Mouse (Mus musculus) limb, embryonic 10.5 days (tissue): ENCODE measurements around the gene Thumpd2. TPM values are rescaled to one million over a fixed set of nuclear protein-coding genes. Genes with fewer than 3 reads are reported as not detected.

Experiments
- DNase-seq: peaks from one replicate; pipeline ENCODE4 v3.0.0-alpha.2; 2017; ENCODE audit warnings: low spot score
- H3K27ac ChIP-seq: fragments of 300-500 bp; sonication (generic); 2 replicates; pipeline ENCODE4 v1.5.1; 2016; ENCODE audit warnings: mild to moderate bottlenecking
- H3K27me3 ChIP-seq: fragments of 300-500 bp; sonication (generic); 2 replicates; pipeline ENCODE4 v1.6.1; 2016; ENCODE audit warnings: low read depth, mild to moderate bottlenecking; ENCODE audit not compliant: poor library complexity, severe bottlenecking
- H3K36me3 ChIP-seq: fragments of 300-500 bp; sonication (generic); 2 replicates; pipeline ENCODE4 v1.6.1; 2016; ENCODE audit warnings: mild to moderate bottlenecking, moderate library complexity
- H3K4me1 ChIP-seq: fragments of 300-500 bp; sonication (generic); 2 replicates; pipeline ENCODE4 v1.6.1; 2016
- H3K4me3 ChIP-seq: fragments of 300-500 bp; sonication (generic); 2 replicates; pipeline ENCODE4 v1.5.1; 2016; ENCODE audit warnings: mild to moderate bottlenecking, moderate library complexity
- H3K9me3 ChIP-seq: fragments of 300-500 bp; sonication (generic); replicated peaks from 2 replicates; pipeline ENCODE4 v1.6.1; 2016; ENCODE audit warnings: mild to moderate bottlenecking
- WGBS: fragments of 180-500 bp; shearing (Covaris S2); methylation state at CpG from one replicate; pipeline ENCODE4 v1.1.7; 2016; 5-methylcytosine and 5-hydroxymethylcytosine counted together
- polyA plus RNA-seq: library from polyadenylated mRNA; unstranded; fragments of >200 nt; fragmentation: Nextera tagmentation; extraction: Ambion mirVana; gene quantifications from 2 replicates; pipeline ENCODE4 v1.2.1, GENCODE M21; 2016

Gene Thumpd2
- 13.6 and 15.3 TPM in 2 replicates for polyA plus RNA-seq

DNA sequence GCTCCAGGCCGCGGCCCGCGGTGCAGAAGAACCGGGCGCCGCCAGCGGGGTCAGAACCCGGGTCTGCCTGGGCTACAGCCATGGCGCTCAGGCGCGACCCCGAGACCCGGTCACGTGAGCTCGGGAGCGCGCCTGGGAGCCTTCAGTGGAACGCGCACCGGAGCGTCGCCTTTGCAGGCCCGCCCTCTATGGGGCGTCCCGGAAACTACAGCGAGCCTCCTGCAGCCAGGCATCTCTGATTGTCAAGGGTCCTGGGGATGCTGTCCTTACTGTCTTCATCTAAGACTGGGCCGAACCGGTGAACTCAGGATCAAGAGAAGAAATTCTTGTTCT lies at the start of gene Thumpd2:
Gene Thumpd2 (minus strand): TSS at position 104 of the 333 bp plus-strand sequence.
- Histone ChIP-seq H3K27ac (peak within 1 kb of the TSS; percentile 97), H3K4me3 (peak within 1 kb of the TSS; percentile 91), H3K36me3 (peaks cover 25% of the 10 kb centered on the region), H3K4me1 (peaks cover 7% of the 10 kb centered on the region), H3K9me3 (no peaks in the 10 kb centered on the region), H3K27me3 (no peaks in the 10 kb centered on the region)
- 2% methylated on average over 29 of the region's 29 CpGs for WGBS
- peak; percentile 96 for DNase-seq

DNA sequence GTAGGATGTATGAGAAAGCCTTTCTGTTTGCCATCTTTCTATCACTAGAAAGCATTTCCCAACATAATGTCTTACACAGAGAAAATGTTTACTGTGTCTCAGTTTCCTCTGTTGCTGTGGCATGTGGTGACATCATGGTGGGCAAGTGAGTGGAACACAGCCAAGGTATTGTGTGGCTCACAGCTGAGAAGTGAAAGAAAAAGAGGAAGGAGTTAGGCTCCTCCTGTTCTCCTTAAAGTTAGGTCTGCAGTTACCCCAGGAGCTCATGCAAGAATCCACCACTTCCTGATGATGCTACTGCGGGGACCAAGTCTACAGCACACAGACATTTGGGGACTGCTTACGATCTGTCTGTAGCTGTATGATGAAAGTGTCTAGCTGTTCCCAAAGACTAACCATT lies 39.4 kb upstream of the Thumpd2 start:
- no peaks in the 10 kb centered on the region for H3K9me3 ChIP-seq
- DNase-seq, result no peak
- H3K36me3 ChIP-seq, result no peaks in the 10 kb centered on the region
- no peak overlapping the region for H3K27ac ChIP-seq
- WGBS, result 89% methylated on average over 2 of the region's 2 CpGs
- no peaks in the 10 kb centered on the region for H3K27me3 ChIP-seq
- H3K4me3 ChIP-seq, result no peak overlapping the region
- no peaks in the 10 kb centered on the region for H3K4me1 ChIP-seq

DNA sequence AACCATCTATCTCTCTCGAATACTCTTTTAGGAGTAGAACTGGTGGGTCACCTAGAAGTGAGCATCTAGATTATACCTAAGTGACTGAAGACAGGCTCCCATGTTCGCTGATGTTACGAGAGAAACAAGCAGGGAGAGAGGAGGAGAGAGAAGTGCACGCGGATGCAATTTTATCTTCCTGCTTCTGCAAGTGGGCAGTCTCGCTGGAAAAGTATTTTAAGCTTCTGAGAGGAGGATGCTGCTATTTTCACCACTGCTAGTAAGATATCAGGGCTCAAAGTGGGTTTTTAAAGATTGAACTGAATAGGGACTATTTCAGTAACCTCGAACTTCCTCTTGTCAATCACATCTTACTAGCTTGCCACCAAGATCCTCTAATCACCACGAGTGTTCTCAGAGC lies 38.0 kb upstream of the Thumpd2 start:
- Histone ChIP-seq H3K36me3 (no peaks in the 10 kb centered on the region), H3K4me3 (no peak overlapping the region), H3K27ac (no peak overlapping the region), H3K4me1 (no peaks in the 10 kb centered on the region), H3K27me3 (no peaks in the 10 kb centered on the region), H3K9me3 (no peaks in the 10 kb centered on the region)
- 74% methylated on average over 8 of the region's 8 CpGs for WGBS
- no peak for DNase-seq

DNA sequence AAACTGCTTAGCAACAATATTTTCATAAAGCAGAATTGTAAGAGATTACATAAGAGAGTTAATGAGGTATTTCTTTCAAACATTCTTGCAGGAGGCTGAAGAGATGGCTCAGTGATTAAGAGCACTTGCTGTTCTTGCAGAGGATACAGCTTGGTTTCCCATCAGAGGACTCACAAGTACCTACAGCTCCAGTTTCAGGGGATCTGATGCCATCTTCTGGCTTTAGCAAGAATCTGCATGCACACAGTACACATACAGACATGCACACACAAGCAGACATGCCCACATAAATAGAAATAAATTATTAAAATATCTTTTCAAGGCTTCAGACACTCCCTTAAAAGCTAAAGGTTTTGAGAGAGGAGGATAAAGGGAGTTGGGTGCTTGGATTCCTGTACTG lies 33.6 kb upstream of the Thumpd2 start:
- H3K9me3 ChIP-seq, result no peaks in the 10 kb centered on the region
- H3K4me1 ChIP-seq, result no peaks in the 10 kb centered on the region
- DNase-seq, result no peak
- no peaks in the 10 kb centered on the region for H3K27me3 ChIP-seq
- H3K36me3 ChIP-seq, result no peaks in the 10 kb centered on the region
- no peak overlapping the region for H3K4me3 ChIP-seq
- H3K27ac ChIP-seq, result no peak overlapping the region

- no peak for DNase-seq
- Histone ChIP-seq H3K27ac (no peak overlapping the region), H3K9me3 (no peaks in the 10 kb centered on the region), H3K27me3 (no peaks in the 10 kb centered on the region), H3K4me1 (no peaks in the 10 kb centered on the region), H3K36me3 (no peaks in the 10 kb centered on the region), H3K4me3 (no peak overlapping the region)
- WGBS, result 82% methylated on average over 2 of the region's 2 CpGs
Measured at GRCm38 (mm10) chr17:81096490-81096889, 31.6 kb upstream of the Thumpd2 start.

- WGBS, result 84% methylated on average over 5 of the region's 5 CpGs
- Histone ChIP-seq H3K9me3 (no peaks in the 10 kb centered on the region), H3K4me1 (no peaks in the 10 kb centered on the region), H3K36me3 (no peaks in the 10 kb centered on the region), H3K4me3 (no peak overlapping the region), H3K27ac (no peak overlapping the region), H3K27me3 (no peaks in the 10 kb centered on the region)
- DNase-seq, result no peak
Measured at GRCm38 (mm10) chr17:81092794-81093193, 27.9 kb upstream of the Thumpd2 start.

- Histone ChIP-seq H3K4me1 (no peaks in the 10 kb centered on the region), H3K36me3 (no peaks in the 10 kb centered on the region), H3K9me3 (no peaks in the 10 kb centered on the region), H3K4me3 (no peak overlapping the region), H3K27me3 (no peaks in the 10 kb centered on the region), H3K27ac (no peak overlapping the region)
- no peak for DNase-seq
- WGBS, result 89% methylated on average over 3 of the region's 3 CpGs
Measured at GRCm38 (mm10) chr17:81088866-81089265, 24.0 kb upstream of the Thumpd2 start.

DNA sequence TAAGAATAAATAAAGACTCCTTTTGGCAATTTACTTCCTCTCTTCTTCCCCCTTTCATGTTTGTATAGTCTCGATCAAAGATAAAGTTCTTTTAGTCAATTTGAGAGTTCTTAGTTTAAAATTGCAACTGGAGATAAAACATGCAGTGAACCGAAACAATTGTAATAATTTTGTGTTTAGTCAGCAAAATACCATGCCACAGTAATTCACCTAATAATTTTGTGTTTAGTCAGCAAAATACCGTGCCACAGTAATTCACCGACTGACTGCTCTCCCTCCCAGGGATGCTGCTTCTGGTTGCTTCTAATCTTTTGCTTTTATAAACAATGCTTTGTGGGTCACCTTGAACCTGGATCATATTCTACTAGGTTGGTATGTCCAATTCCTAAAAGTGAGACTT lies 22.9 kb upstream of the Thumpd2 start:
- 92% methylated on average over 4 of the region's 4 CpGs for WGBS
- Histone ChIP-seq H3K9me3 (no peaks in the 10 kb centered on the region), H3K4me3 (no peak overlapping the region), H3K36me3 (no peaks in the 10 kb centered on the region), H3K27me3 (no peaks in the 10 kb centered on the region), H3K27ac (no peak overlapping the region), H3K4me1 (no peaks in the 10 kb centered on the region)
- no peak for DNase-seq

DNA sequence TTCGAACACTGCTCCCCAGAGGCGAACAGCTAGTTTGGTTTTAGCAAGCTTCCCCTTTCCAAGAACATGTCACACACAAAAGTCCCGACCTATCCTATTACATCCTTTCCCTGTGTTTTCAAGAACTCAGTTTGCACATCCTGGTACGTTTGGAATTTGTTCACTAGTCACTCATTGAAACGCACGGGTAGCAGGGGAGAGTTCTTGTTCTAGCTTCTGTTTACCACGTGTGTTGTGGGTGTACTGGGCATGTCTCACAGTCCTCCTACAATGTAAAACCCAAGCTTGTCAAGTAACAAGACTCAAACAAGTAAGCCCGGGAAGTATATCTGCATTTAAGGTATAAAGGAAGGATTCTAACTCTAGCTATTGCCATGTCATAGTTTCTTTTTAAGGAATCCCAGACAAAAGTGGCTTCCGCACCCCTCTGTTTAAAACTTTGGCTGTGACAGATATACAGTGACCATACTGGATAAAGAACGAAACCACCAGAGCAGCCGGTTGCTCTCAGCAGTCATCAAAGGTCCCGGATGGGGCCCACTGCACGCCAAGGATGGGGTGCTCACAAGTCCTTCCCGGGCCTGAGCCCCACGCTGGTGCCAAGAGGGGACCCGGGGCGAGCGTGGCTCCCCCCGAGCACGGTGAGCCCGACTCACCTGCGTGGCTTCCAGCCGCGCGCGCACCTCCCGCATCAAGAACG lies 453 bp downstream of the Thumpd2 start:
- DNase-seq, result peak; percentile 35
- H3K36me3 ChIP-seq, result peaks cover 25% of the 10 kb centered on the region
- H3K4me1 ChIP-seq, result peaks cover 7% of the 10 kb centered on the region
- H3K4me3 ChIP-seq, result peak overlapping the region; percentile 91
- H3K27me3 ChIP-seq, result no peaks in the 10 kb centered on the region
- 21% methylated on average over 28 of the region's 28 CpGs for WGBS
- peak overlapping the region; percentile 97 for H3K27ac ChIP-seq
- no peaks in the 10 kb centered on the region for H3K9me3 ChIP-seq

GRCm38 (mm10) chr17:81063346-81063745 lies 1.5 kb downstream of the Thumpd2 start:
- H3K4me3 ChIP-seq, result no peak overlapping the region
- H3K27me3 ChIP-seq, result no peaks in the 10 kb centered on the region
- H3K36me3 ChIP-seq, result peaks cover 25% of the 10 kb centered on the region
- DNase-seq, result no peak
- peaks cover 7% of the 10 kb centered on the region for H3K4me1 ChIP-seq
- H3K9me3 ChIP-seq, result no peaks in the 10 kb centered on the region
- H3K27ac ChIP-seq, result no peak overlapping the region
- WGBS, result 93% methylated on average over 3 of the region's 3 CpGs

- no peak for DNase-seq
- H3K36me3 ChIP-seq, result peaks cover 26% of the 10 kb centered on the region
- H3K4me3 ChIP-seq, result no peak overlapping the region
- no peaks in the 10 kb centered on the region for H3K9me3 ChIP-seq
- peaks cover 7% of the 10 kb centered on the region for H3K4me1 ChIP-seq
- no peak overlapping the region for H3K27ac ChIP-seq
- H3K27me3 ChIP-seq, result no peaks in the 10 kb centered on the region
- WGBS, result 41% methylated on average over 6 of the region's 6 CpGs
Measured at GRCm38 (mm10) chr17:81062349-81062871, 2.5 kb downstream of the Thumpd2 start.

GRCm38 (mm10) chr17:81056796-81057381 lies 8.0 kb downstream of the Thumpd2 start:
- no peaks in the 10 kb centered on the region for H3K4me1 ChIP-seq
- no peak overlapping the region for H3K27ac ChIP-seq
- no peak for DNase-seq
- peaks cover 41% of the 10 kb centered on the region for H3K36me3 ChIP-seq
- no peaks in the 10 kb centered on the region for H3K9me3 ChIP-seq
- 83% methylated on average over 8 of the region's 8 CpGs for WGBS
- no peak overlapping the region for H3K4me3 ChIP-seq
- no peaks in the 10 kb centered on the region for H3K27me3 ChIP-seq

DNA sequence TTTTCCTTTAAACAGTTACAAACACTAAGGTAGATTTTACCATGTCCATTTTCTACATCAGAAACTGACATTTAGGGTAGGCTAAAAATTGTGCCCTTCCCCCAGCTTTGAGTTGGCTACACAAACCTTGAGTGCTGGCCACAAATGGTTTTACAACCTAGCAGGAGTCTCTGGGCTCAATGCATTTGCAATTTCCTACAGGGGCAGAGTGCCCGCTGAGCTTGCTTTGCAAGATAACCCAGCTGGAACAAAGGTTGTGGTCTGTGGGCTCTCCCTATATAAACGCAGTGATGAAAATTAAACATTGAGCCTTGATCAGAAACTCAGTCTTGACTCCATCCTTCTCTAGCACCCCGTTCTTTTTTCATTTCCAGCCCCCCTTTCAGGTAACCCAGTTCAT lies 8.8 kb downstream of the Thumpd2 start:
- Histone ChIP-seq H3K9me3 (no peaks in the 10 kb centered on the region), H3K36me3 (peaks cover 41% of the 10 kb centered on the region), H3K27ac (no peak overlapping the region), H3K4me1 (no peaks in the 10 kb centered on the region), H3K4me3 (no peak overlapping the region), H3K27me3 (no peaks in the 10 kb centered on the region)
- WGBS, result 63% methylated on average over 3 of the region's 3 CpGs
- DNase-seq, result no peak
